Mouse (Mus musculus) embryonic fibroblast, embryonic 13.5 days (primary cell): Measurements from ENCODE around the gene Prkd2.

Source experiments
- CTCF ChIP-seq: IDR thresholded peaks from 2 replicates; pipeline ENCODE4 v1.5.1; 2011; ENCODE audit warnings: mild to moderate bottlenecking, control low read depth, low read length, moderate library complexity, borderline replicate concordance; ENCODE audit not compliant: insufficient read depth
- POLR2A ChIP-seq: IDR thresholded peaks from 2 replicates; pipeline ENCODE4 v1.6.1; 2011; ENCODE audit warnings: low read depth, mild to moderate bottlenecking, control low read depth, low read length, moderate library complexity

- TF ChIP-seq CTCF (no peak), POLR2A (no peak)
Observed at GRCm38 (mm10) chr7:16826571-16826970, 16.1 kb upstream of the Prkd2 start.
